Mouse (Mus musculus): ENCODE results near the gene Eif4g2. TPM values are rescaled to one million over a fixed set of nuclear protein-coding genes. Genes with fewer than 3 reads are reported as not detected.
A peak's percentile ranks its signal among the peaks of the same experiment; 100 is the strongest.

The Eif4g2 gene
- total RNA-seq, 1 experiment = 627 TPM

GRCm38 (mm10) chr7:111083733-111084120 is 897 bp upstream of the Eif4g2 start:
- Histone ChIP-seq H3K27ac (ENCODE audit: insufficient read depth, low read depth, low read length, poor library complexity, severe bottlenecking) (peak overlapping the region; percentile 70; the same call in 1 of the 2 replicates), H3K4me1 (ENCODE audit: control insufficient read depth in 2 of 2, insufficient read depth in 2 of 2, low read length in 2 of 2, poor library complexity in 1 of 2) (peaks cover 0 to 6% of the 10 kb centered on the region in 2 experiments; a peak in 1 of 4 replicates), H3K9ac (ENCODE audit: insufficient read depth, low read depth, low read length, poor library complexity, severe bottlenecking) (peak overlapping the region; percentile 56; the same call in 1 of the 2 replicates), H3K36me3 (ENCODE audit: control insufficient read depth, insufficient read depth, low read length, poor library complexity, severe bottlenecking) (peaks cover 23% of the 10 kb centered on the region), H3K4me3 (ENCODE audit: insufficient read depth in 1 of 2, low read depth in 1 of 2, low read length in 2 of 2, poor library complexity in 1 of 2, severe bottlenecking in 1 of 2) (peak overlapping the region; percentile 64 to 72; a peak in 3 of 4 replicates), H3K9me3 (ENCODE audit: control insufficient read depth, insufficient read depth, low read depth, low read length) (no peaks in the 10 kb centered on the region)
- in situ Hi-C loops (cut with MboI; ENCODE audit: low sequenced_read_pairs in 2 of 2, unreplicated experiment in 2 of 2) = no loop called here
- no peak for DNase-seq (ENCODE audit: low read depth, low spot score)
- TF ChIP-seq CHD2 (IDR thresholded peaks at IDR 0.05; ENCODE audit: low read depth, low read length) = no peak
- TF ChIP-seq MAFK (IDR thresholded peaks at IDR 0.05; ENCODE audit: insufficient read depth, low read depth, low read length) = no peak
- no peak for TF ChIP-seq ZC3H11A (IDR thresholded peaks at IDR 0.05; ENCODE audit: borderline replicate concordance, low read depth, low read length)
- no peak for TF ChIP-seq ZNF384 (IDR thresholded peaks at IDR 0.05; ENCODE audit: low read depth, low read length)
- TF ChIP-seq HCFC1 (IDR thresholded peaks at IDR 0.05; ENCODE audit: borderline replicate concordance, insufficient read depth, low read length) = no peak

GRCm38 (mm10) chr7:111082043-111082821 is 598 bp downstream of the Eif4g2 start:
- peak; percentile 62 for DNase-seq (ENCODE audit: low read depth, low spot score)
- no peaks in the 10 kb centered on the region for H3K9me3 ChIP-seq (ENCODE audit: control insufficient read depth, insufficient read depth, low read depth, low read length)
- H3K27ac ChIP-seq (ENCODE audit: insufficient read depth, low read depth, low read length, poor library complexity, severe bottlenecking) = peak overlapping the region; percentile 90
- peaks cover 35% of the 10 kb centered on the region for H3K36me3 ChIP-seq (ENCODE audit: control insufficient read depth, insufficient read depth, low read length, poor library complexity, severe bottlenecking)
- peak overlapping the region; percentile 100 for H3K9ac ChIP-seq (ENCODE audit: insufficient read depth, low read depth, low read length, poor library complexity, severe bottlenecking)
- in situ Hi-C loops (cut with MboI; ENCODE audit: low sequenced_read_pairs in 2 of 2, unreplicated experiment in 2 of 2) = no loop called here
- peak overlapping the region; percentile 72 to 99 for H3K4me3 ChIP-seq (ENCODE audit: insufficient read depth in 1 of 2, low read depth in 1 of 2, low read length in 2 of 2, poor library complexity in 1 of 2, severe bottlenecking in 1 of 2)
- peak; percentile 73 for TF ChIP-seq ZC3H11A (IDR thresholded peaks at IDR 0.05; ENCODE audit: borderline replicate concordance, low read depth, low read length)
- no peak; the same call in 1 of the 2 replicates for TF ChIP-seq HCFC1 (IDR thresholded peaks at IDR 0.05; ENCODE audit: borderline replicate concordance, insufficient read depth, low read length)
- TF ChIP-seq MAFK (IDR thresholded peaks at IDR 0.05; ENCODE audit: insufficient read depth, low read depth, low read length) = no peak
- no peak for TF ChIP-seq CHD2 (IDR thresholded peaks at IDR 0.05; ENCODE audit: low read depth, low read length)
- TF ChIP-seq ZNF384 (IDR thresholded peaks at IDR 0.05; ENCODE audit: low read depth, low read length) = no peak
- H3K4me1 ChIP-seq (ENCODE audit: control insufficient read depth in 2 of 2, insufficient read depth in 2 of 2, low read length in 2 of 2, poor library complexity in 1 of 2) = peaks cover 0 to 6% of the 10 kb centered on the region in 2 experiments; a peak in 1 of 4 replicates

DNA sequence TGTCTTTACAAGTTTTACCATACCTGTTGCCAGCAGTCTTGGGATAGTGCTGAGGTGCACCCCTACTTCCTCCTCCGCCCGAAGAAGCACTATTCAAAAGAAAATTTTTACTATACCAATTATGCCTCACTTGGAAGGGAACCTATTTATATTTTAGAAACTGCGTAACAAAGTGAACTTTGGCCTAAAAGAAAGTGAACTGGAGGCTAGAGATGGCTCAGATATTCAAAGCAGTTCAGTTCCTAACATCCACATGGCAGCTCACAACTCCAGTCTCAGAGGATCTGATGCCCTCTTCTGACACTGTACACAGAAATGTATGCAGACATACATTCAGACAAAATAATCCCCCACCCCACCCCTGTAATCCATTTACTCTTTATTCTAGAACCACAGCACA is 2.0 kb downstream of the Eif4g2 start:
- H3K36me3 ChIP-seq (ENCODE audit: control insufficient read depth, insufficient read depth, low read length, poor library complexity, severe bottlenecking) = peaks cover 47% of the 10 kb centered on the region
- in situ Hi-C loops (cut with MboI; ENCODE audit: low sequenced_read_pairs in 2 of 2, unreplicated experiment in 2 of 2) = no loop called here
- peak overlapping the region; percentile 100; the same call in 1 of the 2 replicates for H3K9ac ChIP-seq (ENCODE audit: insufficient read depth, low read depth, low read length, poor library complexity, severe bottlenecking)
- TF ChIP-seq HCFC1 (IDR thresholded peaks at IDR 0.05; ENCODE audit: borderline replicate concordance, insufficient read depth, low read length) = no peak
- no peak for TF ChIP-seq ZC3H11A (IDR thresholded peaks at IDR 0.05; ENCODE audit: borderline replicate concordance, low read depth, low read length)
- no peak for TF ChIP-seq MAFK (IDR thresholded peaks at IDR 0.05; ENCODE audit: insufficient read depth, low read depth, low read length)
- TF ChIP-seq ZNF384 (IDR thresholded peaks at IDR 0.05; ENCODE audit: low read depth, low read length) = no peak
- no peak for TF ChIP-seq CHD2 (IDR thresholded peaks at IDR 0.05; ENCODE audit: low read depth, low read length)
- H3K4me1 ChIP-seq (ENCODE audit: control insufficient read depth in 2 of 2, insufficient read depth in 2 of 2, low read length in 2 of 2, poor library complexity in 1 of 2) = peaks cover 0 to 6% of the 10 kb centered on the region in 2 experiments; a peak in 1 of 4 replicates
- no peak for DNase-seq (ENCODE audit: low read depth, low spot score)
- H3K4me3 ChIP-seq (ENCODE audit: insufficient read depth in 1 of 2, low read depth in 1 of 2, low read length in 2 of 2, poor library complexity in 1 of 2, severe bottlenecking in 1 of 2) = peak overlapping the region; percentile 72 to 99
- no peaks in the 10 kb centered on the region for H3K9me3 ChIP-seq (ENCODE audit: control insufficient read depth, insufficient read depth, low read depth, low read length)
- no peak overlapping the region for H3K27ac ChIP-seq (ENCODE audit: insufficient read depth, low read depth, low read length, poor library complexity, severe bottlenecking)

DNA sequence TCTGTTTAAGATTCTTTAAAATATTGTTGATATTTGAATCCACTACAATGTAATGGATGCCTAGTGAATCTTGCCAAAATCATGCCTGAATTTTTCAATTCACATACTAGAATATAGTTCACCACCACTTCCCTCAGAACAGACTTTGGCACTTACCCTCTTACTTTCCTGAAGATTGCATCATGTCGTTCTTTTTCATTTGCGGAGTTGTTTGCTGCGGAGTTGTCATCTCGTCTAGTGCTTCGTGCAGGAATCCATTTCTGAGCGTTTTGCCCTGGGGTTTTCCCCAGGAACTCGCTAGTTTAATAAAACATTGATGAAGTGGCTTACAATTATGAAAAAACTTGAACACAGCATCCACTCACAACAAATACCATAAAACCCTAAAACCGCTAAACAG is 2.8 kb downstream of the Eif4g2 start:
- in situ Hi-C loops (cut with MboI; ENCODE audit: low sequenced_read_pairs in 2 of 2, unreplicated experiment in 2 of 2) = no loop called here
- Histone ChIP-seq H3K4me1 (ENCODE audit: control insufficient read depth in 2 of 2, insufficient read depth in 2 of 2, low read length in 2 of 2, poor library complexity in 1 of 2) (peaks cover 0 to 6% of the 10 kb centered on the region in 2 experiments; a peak in 1 of 4 replicates), H3K36me3 (ENCODE audit: control insufficient read depth, insufficient read depth, low read length, poor library complexity, severe bottlenecking) (peaks cover 52% of the 10 kb centered on the region), H3K9ac (ENCODE audit: insufficient read depth, low read depth, low read length, poor library complexity, severe bottlenecking) (no peak overlapping the region; the same call in 1 of the 2 replicates), H3K4me3 (ENCODE audit: insufficient read depth in 1 of 2, low read depth in 1 of 2, low read length in 2 of 2, poor library complexity in 1 of 2, severe bottlenecking in 1 of 2) (no peak overlapping the region), H3K27ac (ENCODE audit: insufficient read depth, low read depth, low read length, poor library complexity, severe bottlenecking) (no peak overlapping the region), H3K9me3 (ENCODE audit: control insufficient read depth, insufficient read depth, low read depth, low read length) (no peaks in the 10 kb centered on the region)
- DNase-seq (ENCODE audit: low read depth, low spot score) = no peak
- TF ChIP-seq CHD2 (IDR thresholded peaks at IDR 0.05; ENCODE audit: low read depth, low read length) (no peak), ZNF384 (IDR thresholded peaks at IDR 0.05; ENCODE audit: low read depth, low read length) (no peak), HCFC1 (IDR thresholded peaks at IDR 0.05; ENCODE audit: borderline replicate concordance, insufficient read depth, low read length) (no peak), ZC3H11A (IDR thresholded peaks at IDR 0.05; ENCODE audit: borderline replicate concordance, low read depth, low read length) (no peak), MAFK (IDR thresholded peaks at IDR 0.05; ENCODE audit: insufficient read depth, low read depth, low read length) (no peak)

Measured in ES-E14 (cell line).